Mouse (Mus musculus) liver, embryonic 14.5 days (tissue): ENCODE data around the gene Bola2. TPM values are rescaled to one million over a fixed set of nuclear protein-coding genes. Genes with fewer than 3 reads are reported as not detected.

Source experiments
- ATAC-seq: fragments of 200-750 bp; cut with Nextera tagmentation; 2 replicates; pipeline ENCODE4 v1.8.0; 2017; ENCODE audit warnings: moderate number of reproducible peaks, mild to moderate bottlenecking, moderate library complexity; ENCODE audit not compliant: insufficient read depth
- DNase-seq, 3 experiments: peaks; one replicate each; pipeline ENCODE4 v3.0.0-alpha.2; 2012 to 2013; ENCODE audit warnings: low read depth in 3 of 3, low spot score in 3 of 3
- H3K27ac ChIP-seq: fragments of 300-500 bp; sonication (generic); 2 replicates; pipeline ENCODE4 v1.5.1; 2014; ENCODE audit warnings: moderate library complexity, mild to moderate bottlenecking, control low read depth, inconsistent platforms
- H3K27me3 ChIP-seq: fragments of 300-500 bp; sonication (generic); 2 replicates; pipeline ENCODE4 v1.6.1; 2014; ENCODE audit warnings: mild to moderate bottlenecking, low read length, moderate library complexity; ENCODE audit not compliant: control insufficient read depth, insufficient read depth
- H3K36me3 ChIP-seq: fragments of 300-500 bp; sonication (generic); replicated peaks from 2 replicates; pipeline ENCODE4 v1.6.1; 2014; ENCODE audit warnings: low read depth; ENCODE audit not compliant: control insufficient read depth, insufficient read depth
- H3K4me1 ChIP-seq, 2 experiments: fragments of 200-500 bp in 1 of 2; fragments of 300-500 bp in 1 of 2; sonication (generic) in 1 of 2; replicated peaks; 2 replicates each; pipeline ENCODE4 v1.6.1; 2012 to 2014; ENCODE audit warnings: antibody characterized with exemption in 1 of 2, inconsistent platforms in 1 of 2, low read length in 1 of 2; ENCODE audit not compliant: control insufficient read depth in 2 of 2, insufficient read depth in 2 of 2
- H3K4me2 ChIP-seq: fragments of 300-500 bp; sonication (generic); 2 replicates; pipeline ENCODE4 v1.6.1; 2014; ENCODE audit warnings: low read depth, mild to moderate bottlenecking, control low read depth, moderate library complexity
- H3K4me3 ChIP-seq, 2 experiments: fragments of 200-500 bp in 1 of 2; fragments of 300-500 bp in 1 of 2; sonication (generic) in 1 of 2; 2 replicates each; pipeline ENCODE4 v1.5.1; 2012 to 2014; ENCODE audit warnings: low read depth in 2 of 2, low read length in 2 of 2, mild to moderate bottlenecking in 2 of 2, control low read depth in 1 of 2, inconsistent platforms in 1 of 2, moderate library complexity in 1 of 2; ENCODE audit not compliant: insufficient read depth in 1 of 2
- H3K9ac ChIP-seq: fragments of 300-500 bp; sonication (generic); replicated peaks from 2 replicates; pipeline ENCODE4 v1.6.1; 2014; ENCODE audit warnings: mild to moderate bottlenecking, control low read depth, moderate library complexity
- H3K9me3 ChIP-seq: fragments of 300-500 bp; sonication (generic); 2 replicates; pipeline ENCODE4 v1.6.1; 2016; ENCODE audit warnings: low read length, mixed read lengths; ENCODE audit not compliant: control insufficient read depth
- CTCF ChIP-seq: IDR thresholded peaks from 2 replicates; pipeline ENCODE4 v1.5.1; 2016; ENCODE audit warnings: antibody characterized with exemption, low read depth, control low read depth
- EP300 ChIP-seq: IDR thresholded peaks from 2 replicates; pipeline ENCODE4 v1.6.1; 2016; ENCODE audit warnings: antibody characterized with exemption, low read depth
- WGBS: fragments of 180-500 bp; shearing (Covaris S2); extraction: QIAGEN DNeasy Blood & Tissue Kit; methylation state at CpG from one replicate; pipeline ENCODE4 v1.1.7; 2014; ENCODE audit not compliant: insufficient replicate concordance; 5-methylcytosine and 5-hydroxymethylcytosine counted together
- polyA plus RNA-seq, 2 experiments: library from polyadenylated mRNA; depleted of rRNA in 1 of 2; stranded (reverse) in 1 of 2; unstranded in 1 of 2; fragments of >200 nt; fragmentation: Nextera tagmentation in 1 of 2; extraction: Ambion mirVana in 1 of 2; gene quantifications; 2 replicates each; pipeline versions ENCODE4 v1.2.1 to v1.2.3; 2012 to 2014

The Bola2 gene
- polyA plus RNA-seq, 2 experiments: 35.8 to 111 TPM

GRCm38 (mm10) chr7:126740132-126740735 lies 45.0 kb downstream of the Bola2 start:
- Histone ChIP-seq H3K9me3 (no peaks in the 10 kb centered on the region), H3K9ac (no peak overlapping the region), H3K4me2 (no peak overlapping the region), H3K36me3 (no peaks in the 10 kb centered on the region), H3K4me1 (no peaks in the 10 kb centered on the region), H3K27ac (no peak overlapping the region), H3K4me3 (no peak overlapping the region), H3K27me3 (no peaks in the 10 kb centered on the region)
- TF ChIP-seq EP300: no peak
- no peak for TF ChIP-seq CTCF
- DNase-seq: no peak
- no peak for ATAC-seq
- 66% methylated on average over 13 of the region's 13 CpGs for WGBS

DNA sequence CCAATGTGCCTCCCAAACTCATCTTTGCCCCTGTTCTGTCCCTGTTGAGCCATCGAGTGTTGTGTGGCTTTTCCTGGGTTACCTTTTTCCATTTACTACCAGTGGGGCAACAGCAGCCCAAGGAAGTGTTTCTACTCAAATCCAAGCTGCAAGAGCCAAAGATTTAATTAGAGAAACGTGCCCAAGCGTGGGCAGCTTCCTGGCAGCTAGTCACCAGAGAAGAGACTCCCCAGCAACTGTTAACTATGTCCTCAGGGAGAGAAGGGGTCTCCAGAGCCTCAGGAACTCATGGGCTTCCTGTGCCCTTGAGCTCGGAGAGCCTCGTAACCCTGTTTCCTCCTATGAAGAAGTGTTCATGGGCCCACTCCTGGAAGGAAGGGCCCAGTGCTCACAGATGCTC lies 45.8 kb downstream of the Bola2 start:
- TF ChIP-seq CTCF (no peak), EP300 (no peak)
- H3K9me3 ChIP-seq: no peaks in the 10 kb centered on the region
- H3K36me3 ChIP-seq: no peaks in the 10 kb centered on the region
- no peak for ATAC-seq
- no peaks in the 10 kb centered on the region for H3K27me3 ChIP-seq
- no peak overlapping the region for H3K27ac ChIP-seq
- H3K4me2 ChIP-seq: no peak overlapping the region
- no peak for DNase-seq
- 41% methylated on average over 5 of the region's 5 CpGs for WGBS
- no peak overlapping the region for H3K9ac ChIP-seq
- H3K4me1 ChIP-seq: no peaks in the 10 kb centered on the region
- H3K4me3 ChIP-seq: no peak overlapping the region

DNA sequence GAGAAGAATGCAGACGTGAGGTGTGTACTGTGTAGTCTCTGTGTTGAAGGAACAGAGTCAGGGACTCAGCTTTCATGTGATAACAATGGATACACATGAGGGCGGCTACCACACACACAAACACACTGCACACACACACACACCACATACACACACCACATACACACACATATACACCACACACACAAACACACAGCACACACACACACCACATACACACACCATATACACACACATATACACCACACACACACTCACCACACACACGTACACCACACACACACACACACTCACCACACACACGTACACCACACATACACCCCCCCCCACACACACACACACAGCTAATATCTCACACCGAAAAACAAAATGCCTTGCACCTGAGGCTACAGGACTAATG lies 46.3 kb downstream of the Bola2 start:
- H3K4me2 ChIP-seq: no peak overlapping the region
- DNase-seq (no peak), ATAC-seq (no peak)
- H3K36me3 ChIP-seq: no peaks in the 10 kb centered on the region
- no peaks in the 10 kb centered on the region for H3K9me3 ChIP-seq
- H3K9ac ChIP-seq: no peak overlapping the region
- 65% methylated on average over 5 of the region's 5 CpGs for WGBS
- 0 out of 4 replicates have a peak, but pooled peaks cover 0 to under 1% of the 10 kb centered on the region in 2 experiments for H3K4me1 ChIP-seq
- H3K27me3 ChIP-seq: no peaks in the 10 kb centered on the region
- no peak overlapping the region for H3K27ac ChIP-seq
- H3K4me3 ChIP-seq: no peak overlapping the region
- TF ChIP-seq CTCF: no peak
- TF ChIP-seq EP300: no peak

DNA sequence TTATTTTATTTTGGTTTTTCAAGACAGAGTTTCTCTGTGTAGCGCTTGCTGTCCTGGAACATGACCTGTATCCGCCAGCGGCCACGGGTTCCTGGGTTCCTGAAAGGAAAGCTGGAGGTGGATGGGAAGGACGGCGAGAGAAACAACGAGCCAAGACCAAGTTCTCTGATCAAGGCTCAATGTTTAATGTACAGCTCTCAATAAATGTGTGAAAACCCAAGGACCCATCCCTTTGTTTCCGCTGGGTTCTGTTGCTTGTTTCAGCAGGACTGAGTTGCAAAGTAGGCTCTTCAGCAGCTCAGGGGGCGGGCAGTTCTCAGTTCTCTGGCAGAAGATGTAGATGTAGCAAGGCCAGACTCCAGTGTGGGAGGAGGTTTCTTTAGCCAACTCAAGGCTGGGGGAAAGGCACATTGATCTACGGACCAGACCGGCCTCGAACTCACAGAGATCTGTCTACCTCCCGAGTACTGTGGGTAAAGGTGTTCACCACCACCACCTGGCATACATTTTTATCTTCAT lies 46.8 kb downstream of the Bola2 start:
- ATAC-seq (no peak), DNase-seq (no peak)
- Histone ChIP-seq H3K4me1 (peaks cover 0 to 4% of the 10 kb centered on the region in 2 experiments; a peak in 1 of 4 replicates), H3K9me3 (no peaks in the 10 kb centered on the region), H3K27ac (no peak overlapping the region), H3K27me3 (no peaks in the 10 kb centered on the region), H3K4me3 (no peak overlapping the region), H3K36me3 (no peaks in the 10 kb centered on the region), H3K4me2 (no peak overlapping the region), H3K9ac (no peak overlapping the region)
- WGBS: 76% methylated on average over 13 of the region's 13 CpGs
- no peak for TF ChIP-seq CTCF
- TF ChIP-seq EP300: no peak

- H3K9ac ChIP-seq: no peak overlapping the region
Observed at GRCm38 (mm10) chr7:126746066-126746465, 50.9 kb downstream of the Bola2 start.

More at GRCm38 (mm10) chr7:126746066-126746465, 50.9 kb downstream of the Bola2 start:
- no peaks in the 10 kb centered on the region for H3K9me3 ChIP-seq
- ATAC-seq: 0 out of 2 replicates have a peak, but pooled peaks have one; percentile 34
- TF ChIP-seq CTCF: no peak
- TF ChIP-seq EP300: no peak
- peak overlapping the region; percentile 6 to 21; a peak in 3 of 4 replicates for H3K4me3 ChIP-seq
- peak overlapping the region; percentile 29 for H3K27ac ChIP-seq
- 31% methylated on average over 12 of the region's 12 CpGs for WGBS
- no peaks in the 10 kb centered on the region for H3K36me3 ChIP-seq
- DNase-seq: no peak
- H3K4me1 ChIP-seq: peaks cover 0 to 11% of the 10 kb centered on the region in 2 experiments; a peak in 2 of 4 replicates
- peak overlapping the region; percentile 51 for H3K4me2 ChIP-seq
- H3K27me3 ChIP-seq: no peaks in the 10 kb centered on the region
